Mouse (Mus musculus) MEL (cell line): Measurements from ENCODE around the gene Mark2. TPM values are rescaled to one million over a fixed set of nuclear protein-coding genes. Genes with fewer than 3 reads are reported as not detected.
A peak's percentile ranks its signal among the peaks of the same experiment; 100 is the strongest.

Experiments used
- DNase-seq: peaks from one replicate; pipeline ENCODE4 v3.0.0; 2011; ENCODE audit warnings: low read depth, low spot score
- H3K27ac ChIP-seq: 2 replicates; pipeline ENCODE4 v1.5.1; 2012; ENCODE audit warnings: low read depth, mild to moderate bottlenecking, control low read depth, low read length, moderate library complexity; ENCODE audit not compliant: control insufficient read depth
- H3K27me3 ChIP-seq, 2 experiments: fragments of 150-350 bp in 1 of 2; sonication (generic) in 1 of 2; 2 replicates each; pipeline ENCODE4 v1.6.1; 2012; ENCODE audit warnings: low read length in 2 of 2, mild to moderate bottlenecking in 2 of 2, improper control_type of control experiment in 1 of 2, moderate library complexity in 1 of 2; ENCODE audit not compliant: insufficient read depth in 2 of 2, control insufficient read depth in 1 of 2
- H3K36me3 ChIP-seq, 2 experiments: 2 replicates each; pipeline ENCODE4 v1.6.1; 2012 to 2014; ENCODE audit warnings: low read length in 2 of 2, improper control_type of control experiment in 1 of 2, inconsistent platforms in 1 of 2, mild to moderate bottlenecking in 1 of 2; ENCODE audit not compliant: insufficient read depth in 2 of 2, control insufficient read depth in 1 of 2
- H3K4me1 ChIP-seq, 2 experiments: fragments of 150-350 bp in 1 of 2; sonication (generic) in 1 of 2; 2 replicates each; pipeline ENCODE4 v1.6.1; 2012; ENCODE audit warnings: low read length in 2 of 2, improper control_type of control experiment in 1 of 2, mild to moderate bottlenecking in 1 of 2; ENCODE audit not compliant: insufficient read depth in 2 of 2, control insufficient read depth in 1 of 2
- H3K4me3 ChIP-seq, 2 experiments: fragments of 150-350 bp in 1 of 2; sonication (generic) in 1 of 2; 2 replicates each; pipeline ENCODE4 v1.5.1; 2012; ENCODE audit warnings: low read depth in 2 of 2, low read length in 2 of 2, mild to moderate bottlenecking in 2 of 2, moderate library complexity in 2 of 2, control low read depth in 1 of 2, improper control_type of control experiment in 1 of 2; ENCODE audit not compliant: control insufficient read depth in 1 of 2, insufficient read depth in 1 of 2
- H3K79me2 ChIP-seq: 2 replicates; pipeline ENCODE4 v1.6.1; 2012; ENCODE audit warnings: mild to moderate bottlenecking, low read length, moderate library complexity; ENCODE audit not compliant: control insufficient read depth, poor library complexity, insufficient read depth
- H3K9ac ChIP-seq: 2 replicates; pipeline ENCODE4 v1.6.1; 2012; ENCODE audit warnings: low read depth, mild to moderate bottlenecking, control low read depth, low read length, moderate library complexity; ENCODE audit not compliant: control insufficient read depth, poor library complexity, severe bottlenecking
- H3K9me3 ChIP-seq: fragments of 150-350 bp; sonication (generic); replicated peaks from 2 replicates; pipeline ENCODE4 v1.6.1; 2012; ENCODE audit warnings: mild to moderate bottlenecking, low read length, improper control_type of control experiment, moderate library complexity; ENCODE audit not compliant: insufficient read depth
- BHLHE40 ChIP-seq: IDR thresholded peaks from 2 replicates; pipeline ENCODE4 v1.6.1; 2012; ENCODE audit warnings: low read depth, mild to moderate bottlenecking, inconsistent platforms, low read length, improper control_type of control experiment, borderline replicate concordance
- CHD1 ChIP-seq: IDR thresholded peaks from 2 replicates; pipeline ENCODE4 v1.6.1; 2012; ENCODE audit warnings: low read depth, mild to moderate bottlenecking, inconsistent platforms, low read length, improper control_type of control experiment
- CHD2 ChIP-seq: IDR thresholded peaks from 2 replicates; pipeline ENCODE4 v1.6.1; 2011; ENCODE audit warnings: low read length, improper control_type of control experiment
- CTCF ChIP-seq, 3 experiments: IDR thresholded peaks in 2 of 3; conservative IDR thresholded peaks in 1 of 3; 2 replicates each; pipeline ENCODE4 v1.5.1; 2011 to 2012; ENCODE audit warnings: low read length in 3 of 3, low read depth in 2 of 3, mild to moderate bottlenecking in 2 of 3, improper control_type of control experiment in 1 of 3, inconsistent platforms in 1 of 3, mixed read lengths in 1 of 3, moderate library complexity in 1 of 3; ENCODE audit not compliant: control insufficient read depth in 1 of 3, insufficient read depth in 1 of 3, poor library complexity in 1 of 3, severe bottlenecking in 1 of 3
- E2F4 ChIP-seq: IDR thresholded peaks from 2 replicates; pipeline ENCODE4 v1.6.1; 2011; ENCODE audit warnings: low read depth, low read length, improper control_type of control experiment, borderline replicate concordance
- ELF1 ChIP-seq: IDR thresholded peaks from 2 replicates; pipeline ENCODE4 v1.6.1; 2014; ENCODE audit warnings: low read depth, mild to moderate bottlenecking, inconsistent platforms, low read length, improper control_type of control experiment, moderate library complexity
- EP300 ChIP-seq, 2 experiments: IDR thresholded peaks; 2 replicates each; pipeline ENCODE4 v1.6.1; 2011; ENCODE audit warnings: improper control_type of control experiment in 2 of 2, low read length in 2 of 2, low read depth in 1 of 2, mild to moderate bottlenecking in 1 of 2
- ETS1 ChIP-seq: IDR thresholded peaks from 2 replicates; pipeline ENCODE4 v1.6.1; 2012; ENCODE audit warnings: low read depth, mild to moderate bottlenecking, inconsistent platforms, low read length, improper control_type of control experiment, moderate library complexity
- GABPA ChIP-seq: IDR thresholded peaks from 2 replicates; pipeline ENCODE4 v1.6.1; 2012; ENCODE audit warnings: low read depth, mild to moderate bottlenecking, inconsistent platforms, low read length, improper control_type of control experiment, moderate library complexity
- GATA1 ChIP-seq: IDR thresholded peaks from 2 replicates; pipeline ENCODE4 v1.6.1; 2011; ENCODE audit warnings: low read depth, low read length, improper control_type of control experiment
- KAT2A ChIP-seq: conservative IDR thresholded peaks from 2 replicates; pipeline ENCODE4 v1.6.1; 2012; ENCODE audit warnings: low read depth, low read length, improper control_type of control experiment, inconsistent platforms
- MAFK ChIP-seq: IDR thresholded peaks from 2 replicates; pipeline ENCODE4 v1.6.1; 2011; ENCODE audit warnings: low read depth, mild to moderate bottlenecking, low read length, improper control_type of control experiment, borderline replicate concordance
- MAZ ChIP-seq: IDR thresholded peaks from 2 replicates; pipeline ENCODE4 v1.6.1; 2012; ENCODE audit warnings: low read depth, mild to moderate bottlenecking, inconsistent platforms, low read length, improper control_type of control experiment
- MXI1 ChIP-seq: IDR thresholded peaks from 2 replicates; pipeline ENCODE4 v1.6.1; 2011; ENCODE audit warnings: mild to moderate bottlenecking, low read depth, low read length, improper control_type of control experiment
- MYB ChIP-seq: IDR thresholded peaks from 2 replicates; pipeline ENCODE4 v1.6.1; 2011; ENCODE audit warnings: mild to moderate bottlenecking, low read depth, low read length, improper control_type of control experiment
- MYC ChIP-seq: IDR thresholded peaks from 2 replicates; pipeline ENCODE4 v1.6.1; 2011; ENCODE audit warnings: low read depth, mild to moderate bottlenecking, low read length, improper control_type of control experiment, moderate library complexity
- NELFE ChIP-seq: IDR thresholded peaks from 2 replicates; pipeline ENCODE4 v1.6.1; 2011; ENCODE audit warnings: low read depth, low read length, improper control_type of control experiment
- NRF1 ChIP-seq: IDR thresholded peaks from 2 replicates; pipeline ENCODE4 v1.6.1; 2014; ENCODE audit warnings: low read depth, mild to moderate bottlenecking, inconsistent platforms, low read length, improper control_type of control experiment, moderate library complexity; ENCODE audit not compliant: poor library complexity, insufficient read depth, severe bottlenecking
- POLR2A ChIP-seq, 2 experiments: IDR thresholded peaks; 2 replicates each; pipeline ENCODE4 v1.6.1; 2011 to 2012; ENCODE audit warnings: low read length in 2 of 2, mild to moderate bottlenecking in 2 of 2, control low read depth in 1 of 2, improper control_type of control experiment in 1 of 2, low read depth in 1 of 2, moderate library complexity in 1 of 2; ENCODE audit not compliant: control insufficient read depth in 1 of 2, insufficient read depth in 1 of 2, poor library complexity in 1 of 2
- POLR2AphosphoS2 ChIP-seq: IDR thresholded peaks from 2 replicates; pipeline ENCODE4 v1.6.1; 2011; ENCODE audit warnings: low read length, improper control_type of control experiment
- POLR2AphosphoS5 ChIP-seq: IDR thresholded peaks from 2 replicates; pipeline ENCODE4 v1.6.1; 2012; ENCODE audit warnings: low read depth, borderline replicate concordance, mild to moderate bottlenecking, inconsistent platforms, low read length, moderate library complexity, mixed read lengths
- RAD21 ChIP-seq: IDR thresholded peaks from 2 replicates; pipeline ENCODE4 v1.6.1; 2011; ENCODE audit warnings: mild to moderate bottlenecking, low read depth, low read length, improper control_type of control experiment
- RCOR1 ChIP-seq: IDR thresholded peaks from 2 replicates; pipeline ENCODE4 v1.6.1; 2012; ENCODE audit warnings: low read depth, mild to moderate bottlenecking, inconsistent platforms, low read length, improper control_type of control experiment
- SMC3 ChIP-seq: IDR thresholded peaks from 2 replicates; pipeline ENCODE4 v1.6.1; 2011; ENCODE audit warnings: low read depth, low read length, improper control_type of control experiment
- UBTF ChIP-seq: IDR thresholded peaks from 2 replicates; pipeline ENCODE4 v1.6.1; 2012; ENCODE audit warnings: low read depth, mild to moderate bottlenecking, inconsistent platforms, low read length, improper control_type of control experiment, moderate library complexity, borderline replicate concordance; ENCODE audit not compliant: insufficient read depth
- USF2 ChIP-seq, 2 experiments: IDR thresholded peaks; 2 replicates each; pipeline ENCODE4 v1.6.1; 2011 to 2012; ENCODE audit warnings: improper control_type of control experiment in 2 of 2, low read length in 2 of 2, borderline replicate concordance in 1 of 2, inconsistent platforms in 1 of 2, low read depth in 1 of 2, mild to moderate bottlenecking in 1 of 2; ENCODE audit not compliant: insufficient read depth in 1 of 2
- ZC3H11A ChIP-seq: IDR thresholded peaks from 2 replicates; pipeline ENCODE4 v1.6.1; 2012; ENCODE audit warnings: low read depth, mild to moderate bottlenecking, inconsistent platforms, low read length, improper control_type of control experiment
- ZKSCAN1 ChIP-seq: IDR thresholded peaks from 2 replicates; pipeline ENCODE4 v1.6.1; 2012; ENCODE audit warnings: low read depth, mild to moderate bottlenecking, inconsistent platforms, low read length, improper control_type of control experiment, moderate library complexity
- ZMIZ1 ChIP-seq: IDR thresholded peaks from 2 replicates; pipeline ENCODE4 v1.6.1; 2012; ENCODE audit warnings: low read depth, mild to moderate bottlenecking, inconsistent platforms, low read length, improper control_type of control experiment, moderate library complexity
- polyA plus RNA-seq, 2 experiments: library from polyadenylated mRNA; stranded (reverse) in 1 of 2; unstranded in 1 of 2; fragments of >175 nt in 1 of 2; fragments of >200 nt in 1 of 2; gene quantifications; 2 replicates each; pipeline versions ENCODE4 v1.2.1 to v1.2.4; 2012; ENCODE audit warnings: low replicate concordance in 2 of 2, low read depth in 1 of 2; ENCODE audit not compliant: insufficient read length in 2 of 2, insufficient read depth in 1 of 2, missing spikeins in 1 of 2
- total RNA-seq: library from RNA; depleted of rRNA; stranded (reverse); fragments of 300-350 nt; gene quantifications from 2 replicates; pipeline ENCODE4 v1.2.3, GENCODE M21; 2012

The Mark2 gene
- total and polyA plus RNA-seq, 3 experiments: 36.1 to 72.4 TPM; not detected in 1

- no peaks in the 10 kb centered on the region for H3K4me1 ChIP-seq
- H3K4me3 ChIP-seq: no peak overlapping the region
- TF ChIP-seq CHD2 (no peak), POLR2A (IDR thresholded peaks at IDR 0.05; ENCODE audit: control insufficient read depth in 1 of 2, insufficient read depth in 1 of 2, low read depth in 1 of 2, low read length in 2 of 2, poor library complexity in 1 of 2) (no peak), E2F4 (no peak), NRF1 (no peak), ZC3H11A (no peak), MAFK (no peak), NELFE (no peak), RCOR1 (no peak), RAD21 (no peak), MAZ (no peak), USF2 (IDR thresholded peaks at IDR 0.05; ENCODE audit: borderline replicate concordance in 1 of 2, insufficient read depth in 1 of 2, low read depth in 1 of 2, low read length in 2 of 2) (no peak), UBTF (no peak), MYB (no peak), POLR2AphosphoS2 (no peak), CTCF (IDR thresholded peaks at IDR 0.05 in 2 of 3, conservative IDR thresholded peaks at IDR 0.05 in 1 of 3; ENCODE audit: control insufficient read depth in 1 of 3, insufficient read depth in 1 of 3, low read depth in 2 of 3, low read length in 3 of 3, poor library complexity in 1 of 3, severe bottlenecking in 1 of 3) (no peak)
- 0 out of 4 replicates have a peak, but pooled peaks cover 0 to 1% of the 10 kb centered on the region in 2 experiments for H3K27me3 ChIP-seq
- DNase-seq: no peak
- no peak overlapping the region for H3K9ac ChIP-seq
- H3K9me3 ChIP-seq: no peaks in the 10 kb centered on the region
- no peaks in the 10 kb centered on the region for H3K79me2 ChIP-seq
- H3K36me3 ChIP-seq: no peaks in the 10 kb centered on the region
- H3K27ac ChIP-seq: no peak overlapping the region
These were observed 83.8 kb downstream of the Mark2 start for GRCm38 (mm10) chr19:7257881-7258280.

DNA sequence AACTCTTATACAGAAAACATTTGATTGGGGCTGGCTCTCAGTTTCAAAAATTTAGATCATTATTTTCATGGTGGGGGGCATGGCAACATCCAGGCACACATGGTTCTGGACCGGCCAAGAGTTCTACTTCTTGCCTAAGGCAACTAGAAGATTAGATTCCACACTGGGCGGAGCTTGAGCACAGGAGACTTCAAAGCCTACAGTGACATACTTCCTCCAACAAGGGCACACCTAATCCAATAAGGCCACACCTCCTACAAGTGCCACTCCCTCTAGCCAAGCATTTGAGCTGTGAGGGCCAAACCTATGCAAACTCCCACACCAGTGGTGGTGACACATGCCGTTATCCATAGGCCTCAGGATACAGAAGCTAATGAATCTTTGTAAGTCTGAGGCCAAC is 95.6 kb downstream of the Mark2 start:
- Histone ChIP-seq H3K9me3 (no peaks in the 10 kb centered on the region), H3K27me3 (no peaks in the 10 kb centered on the region; a peak in 2 of 4 replicates), H3K36me3 (peaks cover 0 to 2% of the 10 kb centered on the region in 2 experiments; a peak in 1 of 4 replicates), H3K4me3 (no peak overlapping the region), H3K4me1 (no peaks in the 10 kb centered on the region), H3K79me2 (no peaks in the 10 kb centered on the region), H3K9ac (no peak overlapping the region), H3K27ac (no peak overlapping the region)
- DNase-seq: peak; percentile 78
- TF ChIP-seq E2F4: no peak
- no peak for TF ChIP-seq NRF1
- no peak for TF ChIP-seq MYC
- peak; percentile 62 for TF ChIP-seq ZMIZ1
- no peak for TF ChIP-seq KAT2A
- peak; percentile 23; the same call in 1 of the 2 replicates for TF ChIP-seq NELFE
- TF ChIP-seq ZKSCAN1: no peak
- TF ChIP-seq RAD21: no peak
- no peak for TF ChIP-seq CHD1
- TF ChIP-seq POLR2AphosphoS5: no peak
- TF ChIP-seq GABPA: no peak
- no peak for TF ChIP-seq GATA1
- no peak for TF ChIP-seq BHLHE40
- TF ChIP-seq CTCF (IDR thresholded peaks at IDR 0.05 in 2 of 3, conservative IDR thresholded peaks at IDR 0.05 in 1 of 3; ENCODE audit: control insufficient read depth in 1 of 3, insufficient read depth in 1 of 3, low read depth in 2 of 3, low read length in 3 of 3, poor library complexity in 1 of 3, severe bottlenecking in 1 of 3): no peak
- no peak for TF ChIP-seq MAZ
- TF ChIP-seq ELF1: no peak
- no peak for TF ChIP-seq SMC3
- no peak for TF ChIP-seq MXI1
- TF ChIP-seq MAFK: no peak
- TF ChIP-seq RCOR1: no peak
- TF ChIP-seq ETS1: no peak
- no peak for TF ChIP-seq USF2 (IDR thresholded peaks at IDR 0.05; ENCODE audit: borderline replicate concordance in 1 of 2, insufficient read depth in 1 of 2, low read depth in 1 of 2, low read length in 2 of 2)
- TF ChIP-seq EP300 (IDR thresholded peaks at IDR 0.05; ENCODE audit: low read depth in 1 of 2, low read length in 2 of 2): no peak
- TF ChIP-seq POLR2AphosphoS2: no peak
